Mouse (Mus musculus) gastrocnemius, postnatal 14 days (tissue): ENCODE measurements around the gene Rcsd1. TPM values are rescaled to one million over a fixed set of nuclear protein-coding genes. Genes with fewer than 3 reads are reported as not detected.

Source experiments
- DNase-seq: peaks from one replicate; pipeline ENCODE4 v3.0.0; 2021; ENCODE audit warnings: mixed read lengths
- intact Hi-C: fragments of 180-260 bp; cut with DNase I; formaldehyde crosslinking; loops from one replicate; pipeline ENCODE4 v1.15.1; 2025; ENCODE audit warnings: low total_unique reads
- long read RNA-seq, 2 experiments: library from polyadenylated mRNA; stranded (forward); transcript quantifications; one replicate each; pipeline ENCODE4 v2.0.0; 2021
- total RNA-seq, 2 experiments: library from RNA; stranded (reverse); gene quantifications; 2 replicates each; pipeline ENCODE4 v1.2.3; 2021

Gene Rcsd1
- total RNA-seq, result 100 to 1,000 TPM; 117 to 125 TPM
- long read RNA-seq, experiment 1, full-length matches to known transcripts, result 109 of 133 reads
- long read RNA-seq, experiment 1, partial matches to known transcripts, result 10 of 133 reads
- long read RNA-seq, experiment 1, other reads (novel, unspliced or antisense), result 14 of 133 reads
- long read RNA-seq, experiment 2, full-length matches to known transcripts, result 168 of 200 reads
- long read RNA-seq, experiment 2, partial matches to known transcripts, result 16 of 200 reads
- long read RNA-seq, experiment 2, other reads (novel, unspliced or antisense), result 16 of 200 reads

DNA sequence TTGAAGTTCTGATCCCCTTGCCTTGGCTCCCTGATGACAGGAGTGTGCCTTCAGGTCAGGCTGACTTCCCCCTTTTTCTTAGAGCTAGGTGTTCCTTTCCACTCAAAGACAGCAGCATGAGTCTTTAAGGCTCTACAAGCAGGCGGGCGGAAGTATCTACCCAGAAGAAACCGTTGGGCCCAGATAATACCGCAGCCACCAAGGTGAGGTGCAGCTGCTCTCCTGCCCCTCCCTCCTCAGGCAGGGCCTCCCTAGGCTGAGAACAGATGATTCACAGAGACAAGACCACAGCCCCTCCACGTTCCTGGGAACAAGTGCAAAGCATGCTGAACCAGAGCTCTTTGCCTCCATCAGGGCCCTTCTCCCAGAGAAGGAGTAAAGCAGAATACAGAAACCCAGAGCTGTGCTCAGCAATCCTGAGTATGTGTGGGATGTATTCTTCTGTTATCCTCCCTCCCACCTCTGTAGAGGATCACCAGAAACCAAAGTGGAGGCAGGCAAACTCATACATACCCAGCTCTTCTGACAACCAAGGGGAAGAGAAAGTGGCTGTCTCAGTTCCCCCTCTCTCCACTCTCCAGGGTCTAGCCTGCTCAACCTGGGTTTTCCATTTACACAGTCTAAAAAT, at the start of gene Rcsd1:
Gene Rcsd1 (minus strand): TSS at position 129 of the 628 bp plus-strand sequence.
- DNase-seq, result no peak
- intact Hi-C loops, result loop anchor here (5.0 kb wide), 1 partner anchor 42 kb away; no protein-coding TSS in a partner anchor

DNA sequence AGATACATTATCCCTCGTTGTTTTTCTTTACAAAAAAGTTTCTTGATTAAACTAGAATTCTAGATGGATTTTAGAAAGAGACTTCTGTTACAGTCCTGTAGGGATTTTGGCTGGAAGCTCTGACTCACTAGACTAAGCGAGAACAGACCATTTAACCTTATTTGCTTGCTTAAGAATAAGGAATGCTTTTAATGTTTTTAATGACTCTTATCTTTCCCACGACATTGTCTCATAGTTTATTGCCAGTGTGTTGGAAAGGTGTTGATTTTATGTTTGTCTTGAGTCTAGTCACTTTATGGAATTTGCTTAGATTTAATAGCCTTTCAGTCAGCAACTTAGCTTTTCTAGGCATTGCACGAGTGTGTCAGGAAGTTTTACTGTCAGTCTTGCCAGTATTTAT, 45.6 kb upstream of the Rcsd1 start:
- intact Hi-C loops, result no loop called here
- no peak for DNase-seq

DNA sequence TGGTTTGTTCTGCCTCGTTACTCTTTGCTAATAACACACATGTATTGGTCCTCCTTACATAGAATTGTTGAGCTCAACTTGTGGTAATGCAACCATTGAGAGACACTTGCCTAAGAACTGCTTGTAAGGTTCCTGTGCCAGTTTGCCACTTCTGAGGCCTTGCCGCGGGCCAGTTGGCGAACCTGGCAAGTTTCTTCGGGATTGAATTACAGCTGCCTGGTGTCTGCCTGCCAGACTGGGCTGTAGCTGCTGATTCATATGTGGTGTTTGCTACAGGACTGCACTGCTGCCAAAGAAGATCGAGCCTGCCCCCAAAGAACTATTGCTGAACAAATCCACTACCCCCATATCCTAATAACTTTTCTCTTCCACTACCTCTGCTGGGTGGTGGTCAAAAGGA, 44.6 kb upstream of the Rcsd1 start:
- peak; percentile 64 for DNase-seq
- intact Hi-C loops, result no loop called here

DNA sequence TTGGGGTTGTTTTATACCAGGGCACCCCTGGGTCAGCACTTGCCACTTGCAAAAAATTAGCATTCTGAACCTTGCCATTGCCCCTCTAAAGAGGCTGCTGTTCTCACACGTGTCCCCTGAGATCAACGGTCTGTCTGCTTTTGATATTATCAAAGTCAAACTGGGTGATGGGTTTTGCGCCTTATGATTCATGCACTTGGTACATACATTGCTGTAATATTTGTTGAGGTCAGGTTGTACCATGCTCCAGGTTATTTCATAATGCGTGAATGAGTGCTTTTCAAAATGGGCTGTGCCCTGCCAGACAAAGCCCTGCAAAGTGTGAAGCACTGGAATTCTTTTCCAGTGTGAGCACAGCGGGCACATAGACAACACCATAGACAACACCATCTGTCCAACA, 42.3 kb upstream of the Rcsd1 start:
- DNase-seq, result no peak
- intact Hi-C loops, result no loop called here

DNA sequence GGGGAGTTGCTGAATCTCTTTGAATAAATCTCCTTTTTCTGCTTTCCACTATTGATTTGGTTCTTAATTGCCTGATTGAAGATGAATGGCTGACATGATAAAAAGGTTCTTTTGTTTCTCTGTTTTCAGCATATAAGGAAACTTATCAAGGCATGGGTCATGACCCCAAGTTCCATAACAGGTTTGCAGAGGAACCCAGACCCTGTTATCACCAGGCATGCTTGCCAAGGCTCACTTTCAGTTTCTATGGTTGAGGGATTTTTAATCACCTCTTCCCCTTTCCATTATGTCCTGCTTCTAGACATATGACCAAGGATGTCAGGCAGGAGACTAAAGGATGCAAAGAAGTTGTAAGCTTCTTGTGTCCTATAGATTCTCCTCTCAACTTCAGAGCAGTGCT, 41.6 kb upstream of the Rcsd1 start:
- DNase-seq, result no peak
- intact Hi-C loops, result no loop called here

DNA sequence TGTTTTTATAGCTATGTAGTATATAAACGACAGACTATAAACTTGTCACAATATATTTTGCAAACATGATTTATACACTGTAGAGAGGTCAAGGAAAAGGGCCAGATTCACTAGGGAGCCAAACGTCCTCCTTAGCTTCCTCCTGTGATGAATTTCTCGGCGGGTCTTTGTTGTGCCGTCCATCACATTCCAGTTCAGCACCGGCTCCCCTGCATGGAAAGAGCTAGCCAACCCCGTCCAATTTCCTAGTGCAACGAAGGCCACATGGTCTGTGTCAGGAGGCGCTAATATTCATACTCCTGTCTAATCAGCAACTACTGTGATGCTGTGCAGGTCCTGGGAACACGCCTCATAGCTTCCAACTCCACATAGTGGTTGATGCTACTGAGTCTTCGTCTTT, 38.5 kb upstream of the Rcsd1 start:
- no peak for DNase-seq
- intact Hi-C loops, result loop anchor here (5.0 kb wide), 1 partner anchor 166 kb away; no protein-coding TSS in a partner anchor

DNA sequence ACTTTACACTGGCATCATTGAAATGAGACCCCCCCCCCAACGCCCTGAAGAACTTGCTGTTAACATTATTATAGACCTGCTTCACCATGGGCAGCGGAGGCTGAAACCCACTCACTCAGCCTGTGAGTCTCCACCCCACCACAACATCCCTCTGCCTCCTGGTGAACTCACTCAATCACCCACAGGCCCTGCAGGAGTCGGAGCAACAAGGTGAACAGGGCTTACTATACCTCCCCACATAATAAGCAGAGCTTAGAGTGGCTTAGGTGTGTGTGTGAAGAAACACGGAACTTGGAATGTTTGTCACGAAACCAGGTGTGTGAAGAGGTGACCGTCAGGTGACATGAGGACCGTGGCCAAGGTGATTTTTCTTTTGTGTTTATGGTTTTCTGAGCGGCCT, 32.4 kb upstream of the Rcsd1 start:
- no peak for DNase-seq
- intact Hi-C loops, result no loop called here

DNA sequence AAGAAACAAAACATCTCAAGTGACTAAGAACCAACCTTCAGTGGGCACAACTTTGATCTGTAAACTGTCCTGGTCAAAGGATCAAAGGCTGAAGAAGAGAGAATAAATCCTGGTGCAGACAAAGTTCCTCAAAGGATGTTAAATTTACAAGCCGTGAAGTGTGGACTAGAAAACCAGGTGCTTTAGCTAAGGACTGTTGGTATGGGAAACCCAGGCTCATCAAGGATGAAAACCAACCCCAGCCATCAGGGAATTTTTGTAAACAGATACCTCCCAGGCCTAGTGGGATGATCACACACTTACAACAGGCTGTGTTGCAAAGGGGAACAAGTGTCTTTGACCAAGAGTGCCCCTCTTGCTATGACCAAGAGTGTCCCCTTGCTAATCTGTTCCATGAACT, 29.4 kb upstream of the Rcsd1 start:
- intact Hi-C loops, result loop anchor here (5.0 kb wide), 1 partner anchor 77 kb away; no protein-coding TSS in a partner anchor
- no peak for DNase-seq

DNA sequence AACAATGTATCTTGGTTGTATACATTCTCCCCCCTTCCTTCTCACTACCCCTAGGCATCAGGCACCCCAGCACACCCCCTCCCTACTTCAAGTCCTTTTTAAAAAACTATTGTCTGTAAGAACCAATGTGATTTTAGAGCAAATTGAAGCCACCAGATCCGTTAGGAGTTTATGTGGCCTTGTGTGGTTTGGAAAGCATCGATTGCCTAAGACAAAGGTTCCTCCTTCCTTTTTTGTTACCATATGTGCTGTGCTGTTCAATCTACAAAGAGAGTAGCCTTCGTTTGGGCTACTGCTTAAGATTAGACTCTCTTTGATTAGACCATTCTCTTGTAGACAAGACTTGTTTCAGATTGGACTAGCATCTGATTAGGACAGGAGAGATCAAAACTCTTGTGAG, 28.3 kb upstream of the Rcsd1 start:
- no peak for DNase-seq
- intact Hi-C loops, result loop anchor here (5.0 kb wide), 1 partner anchor 76 kb away; no protein-coding TSS in a partner anchor

DNA sequence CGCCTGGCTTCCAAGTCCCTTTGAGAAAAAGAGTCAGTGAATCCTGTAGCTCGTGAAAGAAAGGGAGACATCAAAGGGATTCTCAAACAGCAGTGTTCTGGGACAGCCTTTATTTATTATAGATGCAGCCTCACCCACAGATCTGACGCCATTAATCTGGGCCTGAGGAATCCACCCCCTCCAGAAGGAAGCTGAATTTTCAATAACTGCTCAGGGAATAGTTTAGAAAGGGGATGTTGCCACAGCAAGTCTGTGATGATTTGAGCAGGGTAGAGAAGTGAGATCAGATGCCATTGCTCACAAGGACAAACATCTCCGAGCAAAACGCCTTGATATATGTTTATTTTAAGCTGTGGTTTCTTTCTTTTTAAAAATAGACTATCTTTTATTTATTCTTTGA, 27.9 kb upstream of the Rcsd1 start:
- intact Hi-C loops, result loop anchor here (5.0 kb wide), 1 partner anchor 75 kb away; no protein-coding TSS in a partner anchor
- no peak for DNase-seq

DNA sequence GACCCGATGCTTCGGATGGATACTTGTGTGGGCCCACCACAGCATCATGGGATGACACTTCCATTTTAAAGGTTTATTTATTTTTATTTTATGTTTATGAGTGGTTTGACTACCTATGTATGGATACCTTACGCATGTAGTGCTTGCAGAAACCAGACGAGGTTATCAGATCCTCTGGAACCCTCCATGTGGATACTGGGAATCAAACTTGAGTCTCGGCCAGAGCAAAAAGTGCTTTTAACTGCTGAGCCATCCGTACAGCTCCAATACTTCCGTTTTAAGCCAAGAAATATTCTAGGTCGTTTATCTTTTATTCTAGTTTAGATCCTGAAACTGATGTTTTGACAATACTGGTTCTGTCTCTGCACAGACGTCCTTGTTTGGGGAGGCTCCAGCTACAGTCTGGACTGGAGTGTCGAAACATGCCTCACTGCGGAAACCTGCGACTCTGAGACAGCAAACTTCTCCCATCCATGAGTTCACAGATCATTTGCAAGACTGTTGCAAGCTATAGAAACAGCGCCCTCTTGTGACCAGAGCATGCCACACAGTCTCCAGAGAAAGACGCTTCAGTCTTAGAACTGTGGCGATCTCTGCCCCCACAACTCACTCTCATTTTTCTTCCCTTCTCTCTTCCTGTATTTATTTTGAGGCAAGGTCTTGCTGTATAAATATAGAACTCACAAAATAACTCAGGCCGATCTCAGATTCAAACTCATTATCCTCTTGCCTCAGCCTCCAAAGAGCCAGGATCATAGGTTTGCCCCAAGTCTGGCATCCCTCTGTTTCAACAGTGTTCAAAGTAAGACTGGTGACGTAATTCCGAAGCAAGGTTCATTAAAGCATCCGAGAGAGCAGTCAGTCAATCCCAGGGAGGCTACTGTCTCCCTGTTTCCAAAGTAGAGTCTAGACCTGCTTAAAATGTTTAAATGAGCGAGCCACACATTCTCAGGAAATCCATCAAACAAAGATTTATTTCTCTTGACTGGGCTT, 26.6 kb upstream of the Rcsd1 start:
- peak; percentile 87 for DNase-seq
- intact Hi-C loops, result loop anchor here (5.0 kb wide), 1 partner anchor 74 kb away; no protein-coding TSS in a partner anchor

DNA sequence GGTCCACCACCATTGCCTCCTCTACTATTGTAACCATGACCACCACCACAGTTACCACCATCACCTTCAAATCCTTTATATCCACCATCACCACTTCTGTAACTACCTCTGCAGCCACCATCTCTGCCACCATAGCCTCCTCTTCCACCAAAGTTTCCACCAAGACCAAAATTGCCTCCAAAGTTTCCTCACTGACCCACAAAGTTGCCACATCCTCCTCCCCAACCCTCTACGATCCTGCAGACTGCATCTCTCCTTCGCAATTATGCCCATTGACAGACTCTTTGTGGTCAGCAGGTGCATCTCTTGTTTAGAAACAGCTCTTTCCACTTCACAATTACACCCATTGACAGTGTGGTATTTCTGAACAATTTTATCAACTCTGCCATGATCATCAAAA, 25.3 kb upstream of the Rcsd1 start:
- no peak for DNase-seq
- intact Hi-C loops, result loop anchor here (5.0 kb wide), 1 partner anchor 73 kb away; no protein-coding TSS in a partner anchor

DNA sequence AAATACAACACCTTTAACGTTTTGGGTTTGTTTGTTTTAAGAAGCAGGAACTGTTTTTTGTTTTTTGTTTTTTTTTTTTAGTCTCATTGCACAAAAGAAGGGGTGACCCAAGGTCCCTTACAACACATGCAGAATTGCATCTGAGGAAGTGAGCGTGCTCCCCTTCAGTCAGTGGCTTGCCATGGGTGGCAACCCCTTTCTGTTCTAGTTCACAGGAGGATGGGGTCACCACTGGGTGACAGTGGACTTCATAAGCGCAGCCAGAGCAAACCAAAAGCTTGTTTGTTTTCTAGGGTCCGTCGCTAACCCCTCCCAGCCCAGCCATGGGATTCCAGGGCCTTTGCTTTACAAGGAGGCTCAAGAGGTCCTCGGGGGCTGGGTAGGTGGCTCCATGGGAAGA, 22.0 kb upstream of the Rcsd1 start:
- DNase-seq, result no peak
- intact Hi-C loops, result no loop called here

DNA sequence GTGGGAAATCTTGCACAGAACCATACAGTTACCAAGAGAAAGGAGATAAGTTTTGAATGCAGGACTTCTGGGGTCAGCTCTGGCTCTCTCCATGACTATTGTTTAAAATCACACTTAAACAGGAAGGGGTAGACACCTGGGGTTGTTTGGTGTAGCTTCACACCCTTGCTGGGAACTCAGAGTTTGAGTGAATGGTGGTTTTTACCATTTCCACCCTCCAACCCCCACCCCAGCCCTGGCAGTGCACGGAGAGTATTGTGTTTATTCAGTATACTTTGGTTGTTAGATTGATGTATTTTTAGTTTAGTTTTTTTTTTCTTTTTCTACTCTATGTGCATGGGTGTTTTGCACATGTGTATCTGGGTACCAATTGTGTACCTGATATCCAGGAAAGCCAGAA, 20.6 kb upstream of the Rcsd1 start:
- intact Hi-C loops, result no loop called here
- DNase-seq, result no peak

DNA sequence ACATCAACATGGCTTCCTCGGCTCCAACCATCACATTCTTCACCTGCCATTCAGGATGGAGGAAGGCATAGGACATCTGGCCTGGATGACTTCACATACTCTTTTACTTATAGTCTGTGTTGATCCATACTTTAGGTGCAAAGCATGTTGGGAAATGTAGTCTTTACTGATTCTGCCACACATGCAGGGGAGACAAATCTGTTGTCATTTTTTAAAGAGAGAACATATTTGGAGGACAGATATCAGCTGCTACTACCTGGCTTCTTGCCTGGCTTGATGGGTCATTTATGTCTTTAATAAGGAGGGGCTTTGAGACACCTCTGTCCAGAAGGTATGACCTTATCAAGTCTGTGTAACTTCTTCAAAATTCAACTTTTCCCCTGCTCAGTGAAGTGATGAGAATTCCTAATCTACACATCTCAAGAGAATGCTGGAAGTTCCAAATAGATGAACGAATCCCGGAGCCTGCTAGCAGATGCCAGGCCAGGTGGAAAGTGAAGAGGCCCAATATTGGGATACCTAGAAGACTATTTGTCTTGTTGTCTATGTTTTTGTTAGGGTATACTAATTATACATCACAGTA, 18.6 kb upstream of the Rcsd1 start:
- no peak for DNase-seq
- intact Hi-C loops, result no loop called here

DNA sequence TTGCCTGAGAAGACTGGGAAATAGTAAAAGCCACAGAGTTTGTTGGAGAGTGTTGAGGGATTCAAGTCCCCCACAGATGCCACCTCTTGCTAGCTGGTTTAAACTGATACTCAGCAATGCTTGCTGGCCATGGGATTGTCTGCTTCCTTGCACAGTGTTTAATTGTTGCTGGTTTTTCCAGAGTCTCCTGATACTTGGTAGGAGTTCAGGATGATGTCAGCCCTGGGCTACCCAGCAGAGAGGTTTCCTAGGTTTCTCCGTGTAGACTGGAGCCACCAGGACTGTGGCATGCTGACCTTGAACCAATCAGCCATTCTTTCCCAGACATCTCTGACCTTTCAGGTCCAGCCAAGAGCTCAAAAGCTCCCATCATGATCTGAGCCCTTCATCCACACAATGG, 17.4 kb upstream of the Rcsd1 start:
- no peak for DNase-seq
- intact Hi-C loops, result no loop called here

DNA sequence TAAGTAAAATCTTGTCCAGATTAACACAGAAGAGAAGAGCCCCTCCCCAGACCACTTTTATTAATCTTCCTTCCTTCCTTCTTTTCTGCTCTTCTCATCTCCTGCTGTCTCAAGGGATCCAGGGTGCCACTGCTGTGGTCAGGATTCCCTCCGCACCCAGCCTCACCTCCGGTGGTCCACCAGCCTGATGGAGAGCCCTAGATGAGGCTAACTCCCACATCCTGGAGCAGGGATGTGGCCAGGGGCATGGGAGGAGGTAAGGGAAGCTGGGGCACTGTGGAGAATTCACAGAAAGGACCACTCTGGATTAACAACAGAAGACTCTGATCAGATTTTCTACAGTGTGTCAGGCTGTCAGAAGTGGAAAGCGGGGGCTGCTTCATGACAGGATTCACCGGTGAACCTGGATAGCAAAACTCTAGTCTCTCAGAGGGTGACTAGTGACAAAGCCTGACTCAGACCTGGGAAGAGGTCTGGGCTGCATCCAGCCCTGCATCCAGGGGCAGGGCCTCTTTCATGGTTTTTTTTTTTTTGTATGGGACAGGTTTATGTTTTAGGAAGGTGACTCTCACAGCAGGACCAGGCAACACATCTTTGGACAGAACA, 15.6 kb upstream of the Rcsd1 start:
- intact Hi-C loops, result no loop called here
- DNase-seq, result no peak

DNA sequence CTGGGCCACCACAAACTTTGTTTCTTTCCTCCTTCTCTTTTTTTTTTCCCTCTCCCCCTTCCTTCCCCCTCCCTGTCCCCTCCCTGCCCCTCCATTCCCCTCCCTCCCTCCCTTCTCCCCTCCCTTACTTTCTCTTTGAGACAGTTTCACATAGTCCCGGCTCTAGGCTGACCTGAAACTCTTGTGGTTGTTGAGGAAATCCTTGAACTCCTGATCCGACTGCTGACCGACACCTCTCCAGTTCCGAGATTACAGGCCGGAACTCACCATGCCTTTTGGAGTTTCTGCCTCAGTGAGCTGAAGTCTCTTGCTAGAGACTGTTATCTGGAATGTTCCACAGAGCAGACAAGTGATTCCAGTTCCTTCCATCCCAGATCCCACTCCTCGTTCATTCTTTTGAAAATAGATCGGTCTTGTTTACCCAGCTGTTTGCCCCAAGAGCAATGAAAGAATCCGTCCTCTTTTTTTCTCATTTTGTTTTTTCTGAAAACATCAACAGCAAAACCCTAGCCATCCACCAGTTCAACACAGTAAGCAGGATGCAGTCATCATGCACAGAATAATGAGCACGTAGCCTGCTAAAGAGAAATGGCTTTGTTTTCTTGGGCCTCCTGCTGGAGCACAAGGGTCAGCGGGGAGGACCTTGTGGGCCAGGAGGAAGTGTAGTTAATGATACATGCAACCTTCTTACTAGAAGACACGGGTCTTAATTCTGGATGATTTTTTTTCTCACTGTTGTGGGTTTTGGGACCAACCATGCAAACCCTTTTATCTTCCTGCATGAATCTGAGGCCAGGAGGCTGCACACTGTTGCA, 14.9 kb upstream of the Rcsd1 start:
- intact Hi-C loops, result no loop called here
- DNase-seq, result no peak
